Mouse (Mus musculus) kidney, adult 18-20 months (tissue): ENCODE data around the gene Tmem150b.

Experiments
- DNase-seq: peaks from one replicate; pipeline ENCODE4 v3.0.0; 2021

Gene Tmem150b

GRCm38 (mm10) chr7:4724359-4724758, 690 bp downstream of the Tmem150b start:
- no peak for DNase-seq

- peak; percentile 21 for DNase-seq
Observed at GRCm38 (mm10) chr7:4723508-4723907, 1.5 kb downstream of the Tmem150b start.

GRCm38 (mm10) chr7:4719276-4719675, 5.8 kb downstream of the Tmem150b start:
- DNase-seq, result no peak

GRCm38 (mm10) chr7:4716955-4717354, 8.1 kb downstream of the Tmem150b start:
- DNase-seq, result no peak

GRCm38 (mm10) chr7:4712594-4712993, 12.5 kb downstream of the Tmem150b start:
- no peak for DNase-seq

GRCm38 (mm10) chr7:4705098-4705497, 20.0 kb downstream of the Tmem150b start:
- peak; percentile 54 for DNase-seq

GRCm38 (mm10) chr7:4703195-4703594, 21.9 kb downstream of the Tmem150b start:
- DNase-seq, result no peak

GRCm38 (mm10) chr7:4702334-4702733, 22.7 kb downstream of the Tmem150b start:
- DNase-seq, result no peak

GRCm38 (mm10) chr7:4693004-4693403, 32.0 kb downstream of the Tmem150b start:
- no peak for DNase-seq

- no peak for DNase-seq
Observed at GRCm38 (mm10) chr7:4690951-4691653, 33.9 kb downstream of the Tmem150b start.

- DNase-seq, result no peak
Observed at GRCm38 (mm10) chr7:4690387-4690786, 34.7 kb downstream of the Tmem150b start, which contains the start of gene Brsk1. Gene Brsk1, plus strand, starts transcription at chr7:4690604.

- peak; percentile 96 for DNase-seq
Observed at GRCm38 (mm10) chr7:4684632-4685417, 40.2 kb downstream of the Tmem150b start, which contains the start of gene Hspbp1. Gene Hspbp1, minus strand, starts transcription at chr7:4685068.

GRCm38 (mm10) chr7:4684203-4684602, 40.8 kb downstream of the Tmem150b start:
- DNase-seq, result no peak

- DNase-seq, result no peak
Observed at GRCm38 (mm10) chr7:4683307-4683706, 41.7 kb downstream of the Tmem150b start.

GRCm38 (mm10) chr7:4675200-4675599, 49.8 kb downstream of the Tmem150b start:
- DNase-seq, result no peak

- DNase-seq, result no peak
Observed at GRCm38 (mm10) chr7:4674114-4674731, 50.8 kb downstream of the Tmem150b start.

- peak; percentile 34 for DNase-seq
Observed at GRCm38 (mm10) chr7:4671956-4672355, 53.1 kb downstream of the Tmem150b start.

- DNase-seq, result no peak
Observed at GRCm38 (mm10) chr7:4670655-4671255, 54.3 kb downstream of the Tmem150b start.

GRCm38 (mm10) chr7:4669156-4669555, 55.9 kb downstream of the Tmem150b start:
- no peak for DNase-seq

GRCm38 (mm10) chr7:4668506-4668905, 56.5 kb downstream of the Tmem150b start:
- DNase-seq, result no peak

- DNase-seq, result no peak
Observed at GRCm38 (mm10) chr7:4666871-4667270, 58.2 kb downstream of the Tmem150b start.

- no peak for DNase-seq
Observed at GRCm38 (mm10) chr7:4663742-4664141, 61.3 kb downstream of the Tmem150b start.

- DNase-seq, result no peak
Observed at GRCm38 (mm10) chr7:4663179-4663578, 61.9 kb downstream of the Tmem150b start.
